Mouse (Mus musculus) lung, adult 2 months (tissue): Measurements from ENCODE around the gene Farsa. TPM values are rescaled to one million over a fixed set of nuclear protein-coding genes. Genes with fewer than 3 reads are reported as not detected.

Experiments
- DNase-seq: peaks from one replicate; pipeline ENCODE4 v3.0.0; 2022
- H3K4me1 ChIP-seq: fragments of 200-500 bp; 2 replicates; pipeline ENCODE4 v1.6.1; 2011; ENCODE audit warnings: low read length; ENCODE audit not compliant: control insufficient read depth, insufficient read depth
- H3K4me3 ChIP-seq: fragments of 200-500 bp; replicated peaks from 2 replicates; pipeline ENCODE3; 2011; ENCODE audit warnings: low read depth, mild to moderate bottlenecking, control low read depth, low read length; ENCODE audit errors: extremely low read depth
- CTCF ChIP-seq: fragments of 200-500 bp; IDR thresholded peaks from 2 replicates; pipeline ENCODE4 v1.5.1; 2011; ENCODE audit warnings: mild to moderate bottlenecking, low read length, control low read depth; ENCODE audit not compliant: insufficient read depth
- POLR2A ChIP-seq: fragments of 200-500 bp; IDR thresholded peaks from 2 replicates; pipeline ENCODE4 v1.6.1; 2011; ENCODE audit warnings: low read depth, mild to moderate bottlenecking, control low read depth, low read length, borderline replicate concordance; ENCODE audit errors: extremely low read depth
- WGBS: fragments of 180-500 bp; shearing (Covaris S2); methylation state at CpG from one replicate; pipeline ENCODE4 v1.1.7; 2018; 5-methylcytosine and 5-hydroxymethylcytosine counted together
- polyA plus RNA-seq: library from polyadenylated mRNA; depleted of rRNA; stranded (reverse); fragments of >200 nt; gene quantifications from 2 replicates; pipeline ENCODE4 v1.2.3, GENCODE M21; 2012

The Farsa gene
- polyA plus RNA-seq, 1 experiment: 42.4 TPM

DNA sequence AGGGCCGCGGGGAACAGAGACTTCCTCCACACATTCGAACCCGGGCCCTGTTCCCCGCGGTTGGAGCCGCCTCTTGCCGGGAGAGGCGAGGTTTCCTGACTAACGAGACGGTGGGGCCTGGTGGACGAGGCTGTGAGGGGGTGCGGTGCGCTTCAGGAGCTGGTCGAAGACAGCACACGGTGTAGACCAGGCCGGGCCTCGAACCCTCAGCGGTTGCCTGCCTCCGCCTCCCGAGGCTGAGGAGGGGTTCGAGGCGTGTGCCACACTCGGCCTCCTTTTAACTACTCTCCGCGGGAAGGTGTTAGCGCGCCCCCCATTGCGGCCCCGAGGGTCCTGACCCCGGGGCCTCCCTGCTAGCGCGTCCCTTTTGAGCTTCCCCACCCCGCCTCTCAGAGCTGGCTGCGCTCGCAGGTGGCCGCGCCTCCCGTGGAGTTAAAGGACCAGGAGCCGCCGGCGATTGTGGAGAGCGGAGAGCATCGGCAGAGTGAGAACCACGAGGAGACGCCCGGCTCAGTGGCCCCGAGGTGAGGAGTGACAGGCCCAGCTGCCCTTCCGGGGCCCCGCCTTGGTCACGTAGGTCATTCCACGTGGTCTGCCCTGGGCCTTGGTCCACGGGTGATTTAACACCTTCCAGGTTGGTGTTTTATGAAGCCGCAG lies 15.6 kb downstream of the Farsa start:
- TF ChIP-seq POLR2A (no peak), CTCF (no peak)
- 1% methylated on average over 53 of the region's 54 CpGs for WGBS
- peak overlapping the region; percentile 41 for H3K4me3 ChIP-seq
- peaks cover 7% of the 10 kb centered on the region for H3K4me1 ChIP-seq
- peak; percentile 37 for DNase-seq

GRCm38 (mm10) chr8:84873016-84873415 lies 16.2 kb downstream of the Farsa start:
- TF ChIP-seq POLR2A: no peak
- no peak for TF ChIP-seq CTCF
- WGBS: 68% methylated on average over 4 of the region's 4 CpGs
- peaks cover 7% of the 10 kb centered on the region for H3K4me1 ChIP-seq
- H3K4me3 ChIP-seq: no peak overlapping the region
- DNase-seq: no peak

DNA sequence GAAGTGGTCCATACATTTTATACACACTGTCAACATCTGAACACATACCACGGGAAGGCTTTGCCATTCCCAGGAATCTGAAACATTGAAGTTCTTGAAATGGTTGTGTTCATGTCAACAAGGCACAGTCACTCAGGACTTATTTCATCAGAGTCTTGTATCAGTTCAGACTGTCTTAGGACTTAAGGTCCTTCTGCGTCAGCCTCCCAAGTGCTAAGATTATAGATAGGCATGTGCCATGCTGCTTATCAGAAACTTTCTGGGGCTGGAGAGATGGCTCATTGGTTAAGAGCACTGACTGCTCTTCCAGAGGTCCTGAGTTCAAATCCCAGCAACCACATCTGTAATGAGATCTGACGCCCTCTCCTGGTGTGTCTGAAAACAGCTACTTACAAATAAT lies 17.6 kb downstream of the Farsa start:
- peaks cover 7% of the 10 kb centered on the region for H3K4me1 ChIP-seq
- no peak for DNase-seq
- WGBS: 81% methylated on average over 3 of the region's 3 CpGs

DNA sequence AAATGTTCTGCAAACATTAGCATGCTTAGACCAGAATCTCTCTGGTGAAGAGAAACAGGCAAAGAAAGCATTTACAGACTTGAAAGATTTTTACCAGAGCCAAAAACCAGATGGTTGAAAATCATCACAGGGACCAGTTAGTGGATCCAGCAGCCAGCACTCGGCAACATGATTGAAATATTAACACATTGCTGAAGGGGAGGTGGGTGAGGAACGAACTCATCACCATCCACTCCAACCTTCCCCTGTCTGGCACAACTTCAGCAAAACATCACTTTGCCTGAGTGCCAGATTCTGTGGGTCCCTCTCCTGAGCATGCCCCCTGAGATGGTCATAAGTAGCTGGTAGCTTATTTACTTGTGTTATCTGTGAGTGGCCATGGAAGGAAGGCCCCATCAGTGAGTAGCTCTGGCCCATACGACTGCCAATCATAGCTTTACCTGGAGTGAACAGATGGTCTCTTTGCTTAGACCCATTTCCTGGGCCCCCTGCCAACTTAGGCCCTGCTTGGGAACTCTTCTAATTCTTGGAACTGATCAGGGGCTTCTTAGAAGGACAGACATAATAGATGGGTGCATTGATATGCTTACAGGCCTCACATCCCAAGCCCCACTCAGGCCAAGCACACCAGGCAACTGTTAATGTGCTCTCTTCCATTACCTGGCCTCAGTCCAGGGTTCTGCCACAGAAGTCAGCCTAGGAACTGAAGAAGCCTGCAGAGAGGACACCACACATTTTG lies 20.7 kb downstream of the Farsa start:
- Histone ChIP-seq H3K4me1 (peaks cover 4% of the 10 kb centered on the region), H3K4me3 (no peak overlapping the region)
- TF ChIP-seq CTCF: no peak
- TF ChIP-seq POLR2A: no peak
- no peak for DNase-seq
- WGBS: 75% methylated on average over 3 of the region's 3 CpGs

More for the DNA sequence above, 17.6 kb downstream of the Farsa start:
- no peak overlapping the region for H3K4me3 ChIP-seq
- TF ChIP-seq POLR2A (no peak), CTCF (no peak)

DNA sequence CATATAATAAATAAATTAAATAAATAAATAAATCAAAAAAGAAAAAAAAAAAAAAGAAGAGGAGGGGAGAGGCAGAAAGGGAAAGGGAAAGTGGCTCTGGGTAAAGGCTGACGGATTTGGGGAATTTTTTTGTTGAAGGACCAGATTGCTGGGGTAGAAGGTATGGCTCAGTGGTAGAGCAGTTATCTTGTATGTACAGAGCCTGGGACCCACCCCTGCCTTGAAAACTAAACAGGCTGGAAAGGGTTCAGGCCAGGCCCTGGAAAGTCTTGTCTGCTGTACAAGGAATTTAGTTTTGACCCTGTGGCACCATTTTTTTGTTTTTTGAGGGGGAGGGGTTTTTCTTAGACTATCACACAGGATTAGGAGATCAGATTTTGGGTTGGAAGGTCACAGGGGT lies 22.1 kb downstream of the Farsa start:
- WGBS: 65% methylated on average over 1 of the region's 1 CpGs
- DNase-seq: no peak
- TF ChIP-seq POLR2A (no peak), CTCF (no peak)
- Histone ChIP-seq H3K4me3 (no peak overlapping the region), H3K4me1 (no peaks in the 10 kb centered on the region)

DNA sequence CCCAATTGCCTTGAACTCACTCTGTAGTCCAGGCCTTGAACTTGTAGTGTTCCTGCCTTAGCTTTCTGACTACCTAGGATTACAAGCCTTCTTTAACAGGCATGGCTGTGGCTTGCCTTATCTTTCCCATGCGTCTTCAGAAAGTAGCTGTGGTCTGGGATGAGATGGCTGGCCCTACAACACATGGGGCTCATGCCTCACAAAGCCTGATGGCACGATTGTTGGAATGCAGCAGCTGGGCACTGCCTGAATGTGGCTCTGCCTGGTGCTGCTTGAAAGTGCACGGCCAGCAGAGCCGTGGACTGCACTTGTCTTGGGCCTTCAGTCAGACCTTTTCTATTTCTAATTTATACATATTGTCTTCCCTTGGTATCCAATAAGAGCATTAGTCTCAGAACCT lies 27.9 kb downstream of the Farsa start:
- no peak for DNase-seq
- no peak overlapping the region for H3K4me3 ChIP-seq
- no peaks in the 10 kb centered on the region for H3K4me1 ChIP-seq
- 85% methylated on average over 4 of the region's 4 CpGs for WGBS
- no peak for TF ChIP-seq POLR2A
- TF ChIP-seq CTCF: no peak

GRCm38 (mm10) chr8:84888280-84888679 lies 31.5 kb downstream of the Farsa start:
- no peak for TF ChIP-seq CTCF
- no peak for TF ChIP-seq POLR2A
- 84% methylated on average over 3 of the region's 3 CpGs for WGBS
- Histone ChIP-seq H3K4me3 (no peak overlapping the region), H3K4me1 (no peaks in the 10 kb centered on the region)
- no peak for DNase-seq

DNA sequence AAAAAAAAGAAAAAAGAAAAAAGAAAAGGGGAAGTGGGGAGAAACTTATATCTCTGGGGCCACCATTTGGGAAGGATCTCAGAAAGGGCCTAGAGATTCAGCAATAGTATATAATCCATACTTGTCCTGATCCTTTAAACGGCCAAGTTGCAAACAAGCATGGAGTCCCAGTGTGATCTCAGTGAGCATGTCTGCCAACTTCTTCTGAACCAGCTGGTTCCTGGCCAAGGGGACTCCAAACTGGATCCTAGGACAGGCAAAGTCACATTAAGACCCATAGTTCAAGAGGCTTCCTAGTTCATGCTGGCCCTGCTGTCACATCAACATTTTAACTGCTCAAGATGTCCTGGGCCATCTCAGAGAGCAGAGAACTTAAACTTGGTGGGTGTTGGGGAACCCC lies 32.4 kb downstream of the Farsa start:
- 90% methylated on average over 1 of the region's 1 CpGs for WGBS
- TF ChIP-seq CTCF (no peak), POLR2A (no peak)
- no peak overlapping the region for H3K4me3 ChIP-seq
- peaks cover 3% of the 10 kb centered on the region for H3K4me1 ChIP-seq
- DNase-seq: no peak

- H3K4me1 ChIP-seq: peaks cover 4% of the 10 kb centered on the region
- 14% methylated on average over 31 of the region's 31 CpGs for WGBS
- peak overlapping the region; percentile 79 for H3K4me3 ChIP-seq
- DNase-seq: no peak
- TF ChIP-seq POLR2A (no peak), CTCF (no peak)
These were observed 36.4 kb downstream of the Farsa start for GRCm38 (mm10) chr8:84892993-84893708.
